Mouse (Mus musculus): Measurements from ENCODE around the gene C1qtnf2. TPM values are rescaled to one million over a fixed set of nuclear protein-coding genes. Genes with fewer than 3 reads are reported as not detected.

C1qtnf2 gene
- total and polyA plus RNA-seq, 3 experiments, result 4.7 to 7.8 (median 5.3) TPM

- no peak for TF ChIP-seq EP300 (IDR thresholded peaks at IDR 0.05; ENCODE audit: insufficient read depth, low read depth, low read length)
- TF ChIP-seq CTCF (IDR thresholded peaks at IDR 0.05), result peak; percentile 66
- Histone ChIP-seq H3K9ac (ENCODE audit: low read depth, low read length) (peak within 1 kb of the TSS; percentile 86), H3K27ac (peak within 1 kb of the TSS; percentile 73), H3K36me3 (ENCODE audit: control insufficient read depth, insufficient read depth, low read length) (peaks cover 2% of the 10 kb centered on the region; the same call in 1 of the 2 replicates), H3K79me2 (replicated peaks; ENCODE audit: control insufficient read depth, insufficient read depth, low read length) (no peaks in the 10 kb centered on the region), H3K4me1 (ENCODE audit: control insufficient read depth, insufficient read depth, low read length) (no peaks in the 10 kb centered on the region; the same call in none of the 2 replicates), H3K4me3 (peak within 1 kb of the TSS; percentile 85), H3K27me3 (ENCODE audit: control insufficient read depth, insufficient read depth, low read length) (no peaks in the 10 kb centered on the region)
- peak; percentile 79 to 82 for DNase-seq
- under 1% methylated on average over 79 of the region's 79 CpGs for WGBS
- intact Hi-C loops (cut with DNase I), result loop anchor here (2.0 kb wide), 2 partner anchors 40 to 58 kb away; partner anchors contain the start of gene 4933415A04Rik
Observed at GRCm38 (mm10) chr11:43528683-43529499, 54.8 kb downstream of the C1qtnf2 start, which contains the start of gene Ccnjl. TSS of gene Ccnjl (plus strand) at chr11:43528784.

- no peak overlapping the region for H3K4me3 ChIP-seq
Observed at GRCm38 (mm10) chr11:43530043-43530442, 56.0 kb downstream of the C1qtnf2 start.

DNA sequence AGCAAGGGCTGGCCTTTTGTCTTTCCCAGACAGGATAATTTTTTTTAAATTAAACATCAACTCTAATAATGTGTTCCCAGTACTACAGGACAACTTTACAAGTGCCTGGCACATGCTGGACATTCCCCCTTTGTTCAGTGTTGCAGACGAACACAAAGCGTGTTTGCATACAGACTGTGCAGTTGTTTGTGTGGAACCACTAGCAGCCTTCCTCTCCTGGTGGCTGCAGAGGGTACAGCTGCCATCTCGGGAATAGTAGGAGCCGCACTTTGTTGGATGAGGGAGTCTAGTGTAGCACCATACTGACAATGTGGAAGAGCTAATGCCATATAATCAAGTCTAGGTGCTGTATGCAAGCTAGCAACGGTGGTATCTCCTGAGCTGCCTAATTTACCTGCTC is 57.5 kb downstream of the C1qtnf2 start:
- Histone ChIP-seq H3K4me1 (ENCODE audit: control insufficient read depth, insufficient read depth, low read length) (no peaks in the 10 kb centered on the region; the same call in none of the 2 replicates), H3K36me3 (ENCODE audit: control insufficient read depth, insufficient read depth, low read length) (peaks cover 2% of the 10 kb centered on the region; the same call in 1 of the 2 replicates), H3K9ac (ENCODE audit: low read depth, low read length) (no peak overlapping the region), H3K27ac (no peak overlapping the region), H3K27me3 (ENCODE audit: control insufficient read depth, insufficient read depth, low read length) (no peaks in the 10 kb centered on the region), H3K4me3 (no peak overlapping the region), H3K79me2 (replicated peaks; ENCODE audit: control insufficient read depth, insufficient read depth, low read length) (0 out of 2 replicates have a peak, but pooled peaks cover 1% of the 10 kb centered on the region)
- no peak for DNase-seq
- WGBS, result 73% methylated on average over 5 of the region's 5 CpGs
- intact Hi-C loops (cut with DNase I), result no loop called here
- peak; percentile 30 for TF ChIP-seq CTCF (IDR thresholded peaks at IDR 0.05)
- TF ChIP-seq POLR2A (IDR thresholded peaks at IDR 0.05; ENCODE audit: insufficient read depth, low read depth, low read length), result no peak

More at GRCm38 (mm10) chr11:43530043-43530442, 56.0 kb downstream of the C1qtnf2 start:
- Histone ChIP-seq H3K9ac (ENCODE audit: low read depth, low read length) (no peak overlapping the region), H3K36me3 (ENCODE audit: control insufficient read depth, insufficient read depth, low read length) (peaks cover 2% of the 10 kb centered on the region; the same call in 1 of the 2 replicates), H3K79me2 (replicated peaks; ENCODE audit: control insufficient read depth, insufficient read depth, low read length) (no peaks in the 10 kb centered on the region), H3K27ac (no peak overlapping the region), H3K27me3 (ENCODE audit: control insufficient read depth, insufficient read depth, low read length) (no peaks in the 10 kb centered on the region), H3K4me1 (ENCODE audit: control insufficient read depth, insufficient read depth, low read length) (no peaks in the 10 kb centered on the region; the same call in none of the 2 replicates)
- DNase-seq, result no peak
- intact Hi-C loops (cut with DNase I), result no loop called here
- WGBS, result 67% methylated on average over 3 of the region's 3 CpGs
- no peak for TF ChIP-seq POLR2A (IDR thresholded peaks at IDR 0.05; ENCODE audit: insufficient read depth, low read depth, low read length)
- no peak for TF ChIP-seq CTCF (IDR thresholded peaks at IDR 0.05)
- no peak for TF ChIP-seq EP300 (IDR thresholded peaks at IDR 0.05; ENCODE audit: insufficient read depth, low read depth, low read length)

GRCm38 (mm10) chr11:43537074-43537473 is 63.0 kb downstream of the C1qtnf2 start:
- Histone ChIP-seq H3K79me2 (replicated peaks; ENCODE audit: control insufficient read depth, insufficient read depth, low read length) (peaks cover 1% of the 10 kb centered on the region; the same call in 1 of the 2 replicates), H3K4me3 (no peak overlapping the region), H3K4me1 (ENCODE audit: control insufficient read depth, insufficient read depth, low read length) (no peaks in the 10 kb centered on the region), H3K27ac (no peak overlapping the region), H3K9ac (ENCODE audit: low read depth, low read length) (no peak overlapping the region), H3K36me3 (ENCODE audit: control insufficient read depth, insufficient read depth, low read length) (no peaks in the 10 kb centered on the region), H3K27me3 (ENCODE audit: control insufficient read depth, insufficient read depth, low read length) (no peaks in the 10 kb centered on the region)
- intact Hi-C loops (cut with DNase I), result no loop called here
- WGBS, result 88% methylated on average over 6 of the region's 6 CpGs
- DNase-seq, result no peak
- TF ChIP-seq EP300 (IDR thresholded peaks at IDR 0.05; ENCODE audit: insufficient read depth, low read depth, low read length) (no peak), CTCF (IDR thresholded peaks at IDR 0.05) (no peak), POLR2A (IDR thresholded peaks at IDR 0.05; ENCODE audit: insufficient read depth, low read depth, low read length) (no peak)

- intact Hi-C loops (cut with DNase I), result no loop called here
- H3K27ac ChIP-seq, result no peak overlapping the region
- peaks cover 1% of the 10 kb centered on the region; the same call in 1 of the 2 replicates for H3K4me1 ChIP-seq (ENCODE audit: control insufficient read depth, insufficient read depth, low read length)
- H3K79me2 ChIP-seq (replicated peaks; ENCODE audit: control insufficient read depth, insufficient read depth, low read length), result peaks cover 1% of the 10 kb centered on the region; the same call in 1 of the 2 replicates
- no peak for DNase-seq
- no peak overlapping the region for H3K4me3 ChIP-seq
- TF ChIP-seq POLR2A (IDR thresholded peaks at IDR 0.05; ENCODE audit: insufficient read depth, low read depth, low read length) (no peak), CTCF (IDR thresholded peaks at IDR 0.05) (no peak), EP300 (IDR thresholded peaks at IDR 0.05; ENCODE audit: insufficient read depth, low read depth, low read length) (no peak)
- H3K36me3 ChIP-seq (ENCODE audit: control insufficient read depth, insufficient read depth, low read length), result no peaks in the 10 kb centered on the region
- 51% methylated on average over 6 of the region's 6 CpGs for WGBS
- no peak overlapping the region for H3K9ac ChIP-seq (ENCODE audit: low read depth, low read length)
- no peaks in the 10 kb centered on the region for H3K27me3 ChIP-seq (ENCODE audit: control insufficient read depth, insufficient read depth, low read length)
Observed at GRCm38 (mm10) chr11:43539863-43540262, 65.8 kb downstream of the C1qtnf2 start.

Other genes with a start within 250 kb of the C1qtnf2 start
- gene Pttg1, start 48.0 kb upstream of the C1qtnf2 start, total RNA-seq (2021), result 10 to 100 TPM; 74.8 to 84.5 TPM
- gene Pttg1, start 48.0 kb upstream of the C1qtnf2 start, polyA plus RNA-seq (2012; rRNA removed), result 55.5 and 80.9 TPM in 2 replicates
- 10 to 100 TPM; 27.2 to 27.8 TPM for gene Slu7, start 40.5 kb upstream of the C1qtnf2 start, total RNA-seq (2021)
- gene Slu7, start 40.5 kb upstream of the C1qtnf2 start, polyA plus RNA-seq (2012; rRNA removed), result 3.8 and 4.7 TPM in 2 replicates
- 1 to 10 TPM; 2.1 to 3.0 TPM for gene Ccnjl, start 54.5 kb downstream of the C1qtnf2 start, total RNA-seq (2021)
- 2.0 and 2.9 TPM in 2 replicates for gene Ccnjl, start 54.5 kb downstream of the C1qtnf2 start, polyA plus RNA-seq (2012; rRNA removed)
- gene 4933415A04Rik, start 112.8 kb downstream of the C1qtnf2 start, total RNA-seq (2021), result under 1 TPM; 0.26 to 0.68 TPM
- gene 4933415A04Rik, start 112.8 kb downstream of the C1qtnf2 start, polyA plus RNA-seq (2012; rRNA removed), result 0.23 and 0.29 TPM in 2 replicates
- not detected for gene Fabp6, start 127.3 kb downstream of the C1qtnf2 start, total RNA-seq (2021)
- not detected in 2 replicates for gene Fabp6, start 127.3 kb downstream of the C1qtnf2 start, polyA plus RNA-seq (2012; rRNA removed)
- 10 to 100 TPM; 16.8 to 18.3 TPM for gene Pwwp2a, start 207.7 kb downstream of the C1qtnf2 start, total RNA-seq (2021)
- 7.4 and 12.1 TPM in 2 replicates for gene Pwwp2a, start 207.7 kb downstream of the C1qtnf2 start, polyA plus RNA-seq (2012; rRNA removed)

Measured in heart, adult 2 months (tissue).